Mouse (Mus musculus) CH12.LX (cell line): ENCODE data around the gene Tmem178b. TPM values are rescaled to one million over a fixed set of nuclear protein-coding genes. Genes with fewer than 3 reads are reported as not detected.

ENCODE experiments used
- DNase-seq: peaks from one replicate; pipeline ENCODE4 v3.0.0-alpha.2; 2013; ENCODE audit errors: extremely low read depth
- H3K27ac ChIP-seq: 2 replicates; pipeline ENCODE4 v1.5.1; 2012; ENCODE audit warnings: low read depth, mild to moderate bottlenecking, control low read depth, moderate library complexity; ENCODE audit not compliant: insufficient read depth
- H3K27me3 ChIP-seq: replicated peaks from 2 replicates; pipeline ENCODE3; 2012; ENCODE audit warnings: inconsistent platforms
- H3K36me3 ChIP-seq, 2 experiments: replicated peaks in 1 of 2; 2 replicates each; pipeline versions ENCODE3 to v1.6.1; 2012; ENCODE audit warnings: inconsistent platforms in 1 of 2, low read length in 1 of 2, mild to moderate bottlenecking in 1 of 2, mixed read lengths in 1 of 2, moderate library complexity in 1 of 2; ENCODE audit not compliant: control insufficient read depth in 1 of 2, insufficient read depth in 1 of 2
- H3K4me1 ChIP-seq, 2 experiments: 2 replicates each; pipeline ENCODE4 v1.6.1; 2012; ENCODE audit warnings: inconsistent platforms in 1 of 2, moderate library complexity in 1 of 2; ENCODE audit not compliant: insufficient read depth in 2 of 2, control insufficient read depth in 1 of 2
- H3K4me2 ChIP-seq: 2 replicates; pipeline ENCODE4 v1.6.1; 2012; ENCODE audit warnings: low read depth, mild to moderate bottlenecking, control low read depth; ENCODE audit not compliant: poor library complexity, insufficient read depth, severe bottlenecking
- H3K4me3 ChIP-seq, 3 experiments: fragments of 150-350 bp in 1 of 3; sonication (generic) in 1 of 3; replicated peaks in 1 of 3; 2 replicates each; pipeline versions ENCODE3 to v1.5.1; 2011 to 2012; ENCODE audit warnings: low read depth in 2 of 3, low read length in 2 of 3, mild to moderate bottlenecking in 2 of 3, moderate library complexity in 2 of 3, control low read depth in 1 of 3, improper control_type of control experiment in 1 of 3, inconsistent platforms in 1 of 3, mixed read lengths in 1 of 3; ENCODE audit not compliant: poor library complexity in 1 of 3
- H3K79me2 ChIP-seq: replicated peaks from 2 replicates; pipeline ENCODE4 v1.6.1; 2012; ENCODE audit warnings: mild to moderate bottlenecking, moderate library complexity; ENCODE audit not compliant: control insufficient read depth, poor library complexity, insufficient read depth, severe bottlenecking; ENCODE audit errors: extremely low read depth
- H3K9ac ChIP-seq: 2 replicates; pipeline ENCODE4 v1.6.1; 2012; ENCODE audit warnings: low read depth, mild to moderate bottlenecking, control low read depth, moderate library complexity; ENCODE audit not compliant: insufficient read depth
- H3K9me3 ChIP-seq: replicated peaks from 2 replicates; pipeline ENCODE3; 2012; ENCODE audit warnings: low read length, inconsistent platforms, mixed read lengths
- E2F4 ChIP-seq: IDR thresholded peaks from 2 replicates; pipeline ENCODE4 v1.6.1; 2011; ENCODE audit warnings: low read depth, low read length, improper control_type of control experiment; ENCODE audit not compliant: insufficient replicate concordance
- ELF1 ChIP-seq: IDR thresholded peaks from 2 replicates; pipeline ENCODE4 v1.6.1; 2014; ENCODE audit warnings: low read depth, mild to moderate bottlenecking, inconsistent platforms, low read length, improper control_type of control experiment
- ETS1 ChIP-seq: conservative IDR thresholded peaks from 2 replicates; pipeline ENCODE4 v1.6.1; 2012; ENCODE audit warnings: low read depth, mild to moderate bottlenecking, inconsistent platforms, low read length, improper control_type of control experiment, moderate library complexity
- GABPA ChIP-seq: IDR thresholded peaks from 2 replicates; pipeline ENCODE4 v1.6.1; 2012; ENCODE audit warnings: low read depth, low read length, improper control_type of control experiment, inconsistent platforms; ENCODE audit not compliant: insufficient replicate concordance
- IRF4 ChIP-seq: IDR thresholded peaks from 2 replicates; pipeline ENCODE4 v1.6.1; 2014; ENCODE audit warnings: low read depth, mild to moderate bottlenecking, inconsistent platforms, low read length, improper control_type of control experiment
- JUN ChIP-seq: IDR thresholded peaks from 2 replicates; pipeline ENCODE4 v1.6.1; 2011; ENCODE audit warnings: low read depth, mild to moderate bottlenecking, low read length, improper control_type of control experiment, moderate library complexity; ENCODE audit not compliant: insufficient read depth
- JUND ChIP-seq: conservative IDR thresholded peaks from 2 replicates; pipeline ENCODE4 v1.6.1; 2011; ENCODE audit warnings: low read depth, low read length, improper control_type of control experiment
- KAT2A ChIP-seq: IDR thresholded peaks from 2 replicates; pipeline ENCODE4 v1.6.1; 2012; ENCODE audit warnings: low read length, improper control_type of control experiment, inconsistent platforms; ENCODE audit not compliant: insufficient replicate concordance
- MAFK ChIP-seq: IDR thresholded peaks from 2 replicates; pipeline ENCODE4 v1.6.1; 2011; ENCODE audit warnings: low read length, improper control_type of control experiment; ENCODE audit not compliant: insufficient replicate concordance
- MEF2A ChIP-seq: IDR thresholded peaks from 2 replicates; pipeline ENCODE4 v1.6.1; 2014; ENCODE audit warnings: low read depth, mild to moderate bottlenecking, inconsistent platforms, low read length, improper control_type of control experiment, borderline replicate concordance
- NELFE ChIP-seq: IDR thresholded peaks from 2 replicates; pipeline ENCODE4 v1.6.1; 2011; ENCODE audit warnings: low read depth, low read length, improper control_type of control experiment
- PAX5 ChIP-seq: IDR thresholded peaks from 2 replicates; pipeline ENCODE4 v1.6.1; 2012; ENCODE audit warnings: low read length, inconsistent platforms, mixed read lengths
- POLR2A ChIP-seq: IDR thresholded peaks from 2 replicates; pipeline ENCODE4 v1.6.1; 2011; ENCODE audit warnings: low read depth, mild to moderate bottlenecking, improper control_type of control experiment, low read length
- RCOR1 ChIP-seq: conservative IDR thresholded peaks from 2 replicates; pipeline ENCODE4 v1.6.1; 2012; ENCODE audit warnings: low read depth, mild to moderate bottlenecking, inconsistent platforms, low read length, improper control_type of control experiment
- SIN3A ChIP-seq: IDR thresholded peaks from 2 replicates; pipeline ENCODE4 v1.6.1; 2012; ENCODE audit warnings: low read length, improper control_type of control experiment, inconsistent platforms
- SMC3 ChIP-seq: IDR thresholded peaks from 2 replicates; pipeline ENCODE4 v1.6.1; 2011; ENCODE audit warnings: low read depth, low read length, improper control_type of control experiment
- TCF12 ChIP-seq: IDR thresholded peaks from 2 replicates; pipeline ENCODE4 v1.6.1; 2014; ENCODE audit warnings: low read depth, mild to moderate bottlenecking, inconsistent platforms, low read length, improper control_type of control experiment
- USF2 ChIP-seq: conservative IDR thresholded peaks from 2 replicates; pipeline ENCODE4 v1.6.1; 2011; ENCODE audit warnings: low read depth, low read length, improper control_type of control experiment
- ZC3H11A ChIP-seq: IDR thresholded peaks from 2 replicates; pipeline ENCODE4 v1.6.1; 2012; ENCODE audit warnings: low read depth, mild to moderate bottlenecking, inconsistent platforms, low read length, improper control_type of control experiment
- ZKSCAN1 ChIP-seq: IDR thresholded peaks from 2 replicates; pipeline ENCODE4 v1.6.1; 2012; ENCODE audit warnings: low read depth, inconsistent platforms, low read length, improper control_type of control experiment, borderline replicate concordance
- ZNF384 ChIP-seq: IDR thresholded peaks from 2 replicates; pipeline ENCODE4 v1.6.1; 2012; ENCODE audit warnings: low read depth, low read length, improper control_type of control experiment, inconsistent platforms
- dilution Hi-C: fragments of 300-500 bp; cut with MboI; formaldehyde crosslinking; loops from 2 replicates; pipeline ENCODE4 v1.14.3; 2020; ENCODE audit warnings: low sequenced_read_pairs; ENCODE audit not compliant: extremely low pct_unique_long_range_greater_than_20kb, extremely low pct_ligation_motif_present
- in situ Hi-C: fragments of 300-500 bp; cut with MboI; formaldehyde crosslinking; loops from 3 replicates; pipeline ENCODE4 v1.14.3; 2019; ENCODE audit warnings: low sequenced_read_pairs, low pct_ligation_motif_present, low pct_unique_long_range_greater_than_20kb, mixed read lengths
- polyA plus RNA-seq: library from polyadenylated mRNA; unstranded; fragments of >175 nt; gene quantifications from 2 replicates; pipeline ENCODE4 v1.2.1, GENCODE M21; 2012; ENCODE audit warnings: low read depth; ENCODE audit not compliant: insufficient read length
- total RNA-seq, 2 experiments: library from RNA; depleted of rRNA; stranded (reverse); fragments of 300-350 nt in 1 of 2; fragments of >200 nt in 1 of 2; gene quantifications; 2 replicates each; pipeline ENCODE4 v1.2.3; 2012 to 2014

Tmem178b gene
- total and polyA plus RNA-seq, 3 experiments, result not detected

DNA sequence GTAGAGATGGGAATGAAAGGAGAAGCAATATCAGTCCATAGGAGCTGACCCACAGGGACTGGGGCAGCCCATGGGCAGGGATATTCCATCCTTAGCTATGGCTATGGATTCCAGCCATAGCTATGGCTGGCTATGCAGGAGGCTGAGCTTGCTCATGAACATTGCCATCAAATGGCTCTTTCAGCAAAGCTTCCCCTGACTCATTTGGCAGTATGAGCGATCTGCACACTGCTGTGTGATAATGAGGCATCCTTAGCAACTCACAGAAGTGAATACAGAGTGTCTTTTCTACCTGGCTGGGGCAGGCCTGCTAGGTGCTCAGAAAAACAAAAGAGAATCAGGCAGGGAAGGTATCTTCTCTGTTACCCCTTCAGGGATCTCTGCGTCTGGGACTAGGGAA, 332.3 kb downstream of the Tmem178b start:
- H3K4me1 ChIP-seq, result no peaks in the 10 kb centered on the region
- H3K9ac ChIP-seq, result no peak overlapping the region
- in situ Hi-C loops, result no loop called here
- H3K27me3 ChIP-seq, result peaks cover 26% of the 10 kb centered on the region
- no peak overlapping the region for H3K4me2 ChIP-seq
- TF ChIP-seq ZNF384, result no peak
- TF ChIP-seq MEF2A, result no peak
- no peak for TF ChIP-seq JUN
- TF ChIP-seq GABPA, result no peak
- no peak for TF ChIP-seq NELFE
- dilution Hi-C loops, result no loop called here
- no peak overlapping the region for H3K4me3 ChIP-seq
- H3K79me2 ChIP-seq, result no peaks in the 10 kb centered on the region
- DNase-seq, result no peak
- H3K9me3 ChIP-seq, result no peaks in the 10 kb centered on the region
- H3K27ac ChIP-seq, result no peak overlapping the region
- H3K36me3 ChIP-seq, result no peaks in the 10 kb centered on the region

- Histone ChIP-seq H3K79me2 (no peaks in the 10 kb centered on the region), H3K36me3 (no peaks in the 10 kb centered on the region), H3K9me3 (no peaks in the 10 kb centered on the region)
- dilution Hi-C loops, result no loop called here
- DNase-seq, result no peak
- no peak for TF ChIP-seq SMC3
- no peak for TF ChIP-seq TCF12
- no peak for TF ChIP-seq ETS1
- no peak for TF ChIP-seq USF2
- TF ChIP-seq IRF4, result no peak
- TF ChIP-seq JUN, result no peak
- no peak for TF ChIP-seq POLR2A
- TF ChIP-seq KAT2A, result no peak
- TF ChIP-seq ELF1, result no peak
- no peak for TF ChIP-seq RCOR1
- no peak for TF ChIP-seq ZC3H11A
- TF ChIP-seq SIN3A, result no peak
- no peak for TF ChIP-seq MEF2A
- no peak for TF ChIP-seq E2F4
- no peak for TF ChIP-seq PAX5
- no peak for TF ChIP-seq MAFK
- no peak for TF ChIP-seq JUND
- no peak for TF ChIP-seq ZKSCAN1
- TF ChIP-seq, all 38 proteins: peak for 0
- in situ Hi-C loops, result no loop called here
- Histone ChIP-seq H3K9ac (no peak overlapping the region), H3K4me2 (no peak overlapping the region), H3K4me3 (no peak overlapping the region), H3K27ac (no peak overlapping the region), H3K4me1 (no peaks in the 10 kb centered on the region), H3K27me3 (peaks cover 20% of the 10 kb centered on the region)
These were observed 334.9 kb downstream of the Tmem178b start for GRCm38 (mm10) chr6:40208014-40208413.
